Mouse (Mus musculus): ENCODE data around the gene Sytl3. TPM values are rescaled to one million over a fixed set of nuclear protein-coding genes. Genes with fewer than 3 reads are reported as not detected.

The Sytl3 gene
- total and polyA plus RNA-seq, 2 experiments from 2014 or later = 0.42 to 0.79 TPM

GRCm38 (mm10) chr17:6763513-6764226 is 104.8 kb downstream of the Sytl3 start:
- Histone ChIP-seq H3K4me3 (ENCODE audit: low read length) (no peak overlapping the region), H3K9me3 (ENCODE audit: low read length) (no peaks in the 10 kb centered on the region), H3K27me3 (ENCODE audit: insufficient read depth, low read length) (no peaks in the 10 kb centered on the region), H3K4me2 (ENCODE audit: low read depth, low read length) (no peak overlapping the region), H3K36me3 (ENCODE audit: insufficient read depth, low read length) (no peaks in the 10 kb centered on the region), H3K27ac (no peak overlapping the region), H3K4me1 (ENCODE audit: insufficient read depth, low read length) (peaks cover 4% of the 10 kb centered on the region; the same call in 1 of the 2 replicates), H3K9ac (replicated peaks; ENCODE audit: low read length) (no peak overlapping the region)
- TF ChIP-seq CTCF (IDR thresholded peaks at IDR 0.05; ENCODE audit: low read depth) = no peak
- ATAC-seq (no peak), DNase-seq (ENCODE audit: low spot score) (no peak)
- whole genome bisulfite sequencing = 29% methylated on average over 7 of the region's 7 CpGs

- Histone ChIP-seq H3K27me3 (ENCODE audit: insufficient read depth, low read length) (no peaks in the 10 kb centered on the region), H3K9ac (replicated peaks; ENCODE audit: low read length) (no peak overlapping the region), H3K36me3 (ENCODE audit: insufficient read depth, low read length) (no peaks in the 10 kb centered on the region), H3K27ac (no peak overlapping the region), H3K9me3 (ENCODE audit: low read length) (no peaks in the 10 kb centered on the region), H3K4me1 (ENCODE audit: insufficient read depth, low read length) (peaks cover 4% of the 10 kb centered on the region; the same call in 1 of the 2 replicates), H3K4me3 (ENCODE audit: low read length) (no peak overlapping the region), H3K4me2 (ENCODE audit: low read depth, low read length) (no peak overlapping the region)
- no peak for TF ChIP-seq CTCF (IDR thresholded peaks at IDR 0.05; ENCODE audit: low read depth)
- 63% methylated on average over 7 of the region's 7 CpGs for WGBS
- ATAC-seq (no peak), DNase-seq (ENCODE audit: low spot score) (no peak)
These were observed 105.3 kb downstream of the Sytl3 start for GRCm38 (mm10) chr17:6764227-6764593.

- Histone ChIP-seq H3K4me2 (ENCODE audit: low read depth, low read length) (no peak overlapping the region), H3K27ac (no peak overlapping the region), H3K4me3 (ENCODE audit: low read length) (no peak overlapping the region), H3K9ac (replicated peaks; ENCODE audit: low read length) (no peak overlapping the region), H3K27me3 (ENCODE audit: insufficient read depth, low read length) (no peaks in the 10 kb centered on the region), H3K36me3 (ENCODE audit: insufficient read depth, low read length) (no peaks in the 10 kb centered on the region), H3K9me3 (ENCODE audit: low read length) (no peaks in the 10 kb centered on the region), H3K4me1 (ENCODE audit: insufficient read depth, low read length) (peaks cover 3% of the 10 kb centered on the region; the same call in 1 of the 2 replicates)
- no peak for ATAC-seq
- 69% methylated on average over 4 of the region's 4 CpGs for WGBS
- no peak for TF ChIP-seq CTCF (IDR thresholded peaks at IDR 0.05; ENCODE audit: low read depth)
- no peak for DNase-seq (ENCODE audit: low spot score)
These were observed 105.8 kb downstream of the Sytl3 start for GRCm38 (mm10) chr17:6764730-6765129.

- Histone ChIP-seq H3K4me2 (ENCODE audit: low read depth, low read length) (no peak overlapping the region), H3K36me3 (ENCODE audit: insufficient read depth, low read length) (no peaks in the 10 kb centered on the region), H3K9ac (replicated peaks; ENCODE audit: low read length) (no peak overlapping the region), H3K27me3 (ENCODE audit: insufficient read depth, low read length) (no peaks in the 10 kb centered on the region), H3K9me3 (ENCODE audit: low read length) (no peaks in the 10 kb centered on the region), H3K27ac (no peak overlapping the region), H3K4me1 (ENCODE audit: insufficient read depth, low read length) (no peaks in the 10 kb centered on the region; the same call in 1 of the 2 replicates), H3K4me3 (ENCODE audit: low read length) (no peak overlapping the region)
- no peak for TF ChIP-seq CTCF (IDR thresholded peaks at IDR 0.05; ENCODE audit: low read depth)
- ATAC-seq (no peak), DNase-seq (ENCODE audit: low spot score) (no peak)
- WGBS = 43% methylated on average over 2 of the region's 2 CpGs
These were observed 107.0 kb downstream of the Sytl3 start for GRCm38 (mm10) chr17:6765886-6766285.

- no peaks in the 10 kb centered on the region for H3K27me3 ChIP-seq (ENCODE audit: insufficient read depth, low read length)
- no peak overlapping the region for H3K4me3 ChIP-seq (ENCODE audit: low read length)
- no peak overlapping the region for H3K27ac ChIP-seq
- no peak for TF ChIP-seq CTCF (IDR thresholded peaks at IDR 0.05; ENCODE audit: low read depth)
- H3K4me1 ChIP-seq (ENCODE audit: insufficient read depth, low read length) = no peaks in the 10 kb centered on the region; the same call in 1 of the 2 replicates
- H3K4me2 ChIP-seq (ENCODE audit: low read depth, low read length) = no peak overlapping the region
- H3K36me3 ChIP-seq (ENCODE audit: insufficient read depth, low read length) = no peaks in the 10 kb centered on the region
- H3K9me3 ChIP-seq (ENCODE audit: low read length) = no peaks in the 10 kb centered on the region
- WGBS = 83% methylated on average over 4 of the region's 4 CpGs
- DNase-seq (ENCODE audit: low spot score) (no peak), ATAC-seq (no peak)
- no peak overlapping the region for H3K9ac ChIP-seq (replicated peaks; ENCODE audit: low read length)
These were observed 107.9 kb downstream of the Sytl3 start for GRCm38 (mm10) chr17:6766823-6767222.

GRCm38 (mm10) chr17:6767771-6768170 is 108.9 kb downstream of the Sytl3 start:
- H3K27ac ChIP-seq = no peak overlapping the region
- no peak overlapping the region for H3K9ac ChIP-seq (replicated peaks; ENCODE audit: low read length)

GRCm38 (mm10) chr17:6768301-6768788 is 109.5 kb downstream of the Sytl3 start:
- no peak overlapping the region for H3K4me2 ChIP-seq (ENCODE audit: low read depth, low read length)
- H3K9me3 ChIP-seq (ENCODE audit: low read length) = no peaks in the 10 kb centered on the region
- ATAC-seq (no peak), DNase-seq (ENCODE audit: low spot score) (peak; percentile 40)
- no peaks in the 10 kb centered on the region for H3K27me3 ChIP-seq (ENCODE audit: insufficient read depth, low read length)
- WGBS = 75% methylated on average over 5 of the region's 5 CpGs
- no peak overlapping the region for H3K9ac ChIP-seq (replicated peaks; ENCODE audit: low read length)
- H3K36me3 ChIP-seq (ENCODE audit: insufficient read depth, low read length) = no peaks in the 10 kb centered on the region
- no peaks in the 10 kb centered on the region; the same call in 1 of the 2 replicates for H3K4me1 ChIP-seq (ENCODE audit: insufficient read depth, low read length)
- no peak overlapping the region for H3K27ac ChIP-seq
- H3K4me3 ChIP-seq (ENCODE audit: low read length) = no peak overlapping the region
- no peak for TF ChIP-seq CTCF (IDR thresholded peaks at IDR 0.05; ENCODE audit: low read depth)

More at GRCm38 (mm10) chr17:6767771-6768170, 108.9 kb downstream of the Sytl3 start:
- no peaks in the 10 kb centered on the region for H3K9me3 ChIP-seq (ENCODE audit: low read length)
- no peaks in the 10 kb centered on the region for H3K27me3 ChIP-seq (ENCODE audit: insufficient read depth, low read length)
- ATAC-seq (no peak), DNase-seq (ENCODE audit: low spot score) (no peak)
- 65% methylated on average over 5 of the region's 5 CpGs for WGBS
- H3K4me1 ChIP-seq (ENCODE audit: insufficient read depth, low read length) = no peaks in the 10 kb centered on the region; the same call in 1 of the 2 replicates
- H3K4me2 ChIP-seq (ENCODE audit: low read depth, low read length) = no peak overlapping the region
- TF ChIP-seq CTCF (IDR thresholded peaks at IDR 0.05; ENCODE audit: low read depth) = no peak
- H3K36me3 ChIP-seq (ENCODE audit: insufficient read depth, low read length) = no peaks in the 10 kb centered on the region
- H3K4me3 ChIP-seq (ENCODE audit: low read length) = no peak overlapping the region

Data from hindbrain, postnatal 0 days (tissue).